Mouse (Mus musculus) heart, embryonic 12.5 days (tissue): ENCODE results near the gene Cdk6. TPM values are rescaled to one million over a fixed set of nuclear protein-coding genes. Genes with fewer than 3 reads are reported as not detected.
"Not testable (repeated sequence)": the region's sequence is repeated elsewhere in the genome, so short reads cannot be mapped to it uniquely, and the experiment has no call there.

Source experiments
- ATAC-seq: fragments of 200-750 bp; cut with Nextera tagmentation; 2 replicates; pipeline ENCODE4 v1.8.0; 2017; ENCODE audit warnings: moderate TSS enrichment, moderate library complexity; ENCODE audit not compliant: insufficient number of reproducible peaks, low FRiP score
- H3K27ac ChIP-seq: fragments of 300-500 bp; sonication (generic); 2 replicates; pipeline ENCODE4 v1.5.1; 2016; ENCODE audit warnings: mild to moderate bottlenecking, moderate library complexity; ENCODE audit not compliant: poor library complexity, severe bottlenecking
- H3K27me3 ChIP-seq: fragments of 300-500 bp; sonication (generic); replicated peaks from 2 replicates; pipeline ENCODE4 v1.6.1; 2016; ENCODE audit warnings: mild to moderate bottlenecking, moderate library complexity
- H3K36me3 ChIP-seq: fragments of 300-500 bp; sonication (generic); 2 replicates; pipeline ENCODE4 v1.6.1; 2016; ENCODE audit warnings: mild to moderate bottlenecking, moderate library complexity
- H3K4me1 ChIP-seq: fragments of 300-500 bp; sonication (generic); replicated peaks from 2 replicates; pipeline ENCODE4 v1.6.1; 2016; ENCODE audit warnings: mild to moderate bottlenecking
- H3K4me2 ChIP-seq: fragments of 300-500 bp; sonication (generic); 2 replicates; pipeline ENCODE4 v1.6.1; 2016; ENCODE audit warnings: mild to moderate bottlenecking, moderate library complexity
- H3K4me3 ChIP-seq: fragments of 300-500 bp; sonication (generic); 2 replicates; pipeline ENCODE4 v1.5.1; 2016; ENCODE audit warnings: mild to moderate bottlenecking
- H3K9ac ChIP-seq: fragments of 300-500 bp; sonication (generic); 2 replicates; pipeline ENCODE4 v1.6.1; 2016; ENCODE audit warnings: mild to moderate bottlenecking, moderate library complexity
- H3K9me3 ChIP-seq: fragments of 300-500 bp; sonication (generic); replicated peaks from 2 replicates; pipeline ENCODE4 v1.6.1; 2016; ENCODE audit warnings: mild to moderate bottlenecking, moderate library complexity
- WGBS: fragments of 180-500 bp; shearing (Covaris S2); methylation state at CpG from one replicate; pipeline ENCODE4 v1.1.7; 2016; 5-methylcytosine and 5-hydroxymethylcytosine counted together
- polyA plus RNA-seq: library from polyadenylated mRNA; unstranded; fragments of >200 nt; fragmentation: Nextera tagmentation; extraction: Ambion mirVana; gene quantifications from 2 replicates; pipeline ENCODE4 v1.2.1, GENCODE M21; 2016

Gene Cdk6
- polyA plus RNA-seq, 1 experiment from 2014 or later = 32.5 TPM

- H3K36me3 ChIP-seq, H3K4me1 ChIP-seq, H3K9ac ChIP-seq, H3K27ac ChIP-seq, H3K9me3 ChIP-seq, ATAC-seq, H3K4me2 ChIP-seq, H3K27me3 ChIP-seq, H3K4me3 ChIP-seq: not testable (repeated sequence)
- 88% methylated on average over 5 of the region's 5 CpGs for WGBS
Observed at GRCm38 (mm10) chr5:3434105-3434504, 92.8 kb downstream of the Cdk6 start.

GRCm38 (mm10) chr5:3438453-3439003 is 97.2 kb downstream of the Cdk6 start:
- not testable (repeated sequence) for H3K4me2 ChIP-seq, H3K9me3 ChIP-seq, H3K27ac ChIP-seq, ATAC-seq, H3K36me3 ChIP-seq, H3K4me1 ChIP-seq, H3K27me3 ChIP-seq, H3K4me3 ChIP-seq, H3K9ac ChIP-seq
- WGBS = 79% methylated on average over 9 of the region's 9 CpGs

GRCm38 (mm10) chr5:3439386-3439785 is 98.1 kb downstream of the Cdk6 start:
- not testable (repeated sequence) for H3K27me3 ChIP-seq, H3K27ac ChIP-seq, H3K9me3 ChIP-seq, ATAC-seq, H3K9ac ChIP-seq, H3K4me2 ChIP-seq, H3K4me3 ChIP-seq, H3K36me3 ChIP-seq, H3K4me1 ChIP-seq
- 85% methylated on average over 6 of the region's 6 CpGs for WGBS

- not testable (repeated sequence) for H3K9ac ChIP-seq, H3K4me1 ChIP-seq, H3K27me3 ChIP-seq, H3K9me3 ChIP-seq, H3K4me2 ChIP-seq, ATAC-seq, H3K4me3 ChIP-seq, H3K36me3 ChIP-seq, H3K27ac ChIP-seq
- 75% methylated on average over 3 of the region's 3 CpGs for WGBS
Observed at GRCm38 (mm10) chr5:3442524-3442923, 101.2 kb downstream of the Cdk6 start.

- H3K9me3 ChIP-seq, ATAC-seq: not testable (repeated sequence)
Observed at GRCm38 (mm10) chr5:3451233-3451632, 109.9 kb downstream of the Cdk6 start.

GRCm38 (mm10) chr5:3453946-3454345 is 112.7 kb downstream of the Cdk6 start:
- not testable (repeated sequence) for H3K9me3 ChIP-seq, H3K4me2 ChIP-seq, ATAC-seq, H3K9ac ChIP-seq, H3K27ac ChIP-seq, H3K4me3 ChIP-seq, H3K27me3 ChIP-seq, H3K36me3 ChIP-seq
- 14% methylated on average over 6 of the region's 6 CpGs for WGBS
- H3K4me1 ChIP-seq = peaks cover 10% of the 10 kb centered on the region; the same call in 1 of the 2 replicates

More at GRCm38 (mm10) chr5:3451233-3451632, 109.9 kb downstream of the Cdk6 start:
- H3K36me3 ChIP-seq, H3K27me3 ChIP-seq, H3K9ac ChIP-seq, H3K4me3 ChIP-seq, H3K4me2 ChIP-seq, H3K27ac ChIP-seq: not testable (repeated sequence)
- H3K4me1 ChIP-seq = peaks cover 10% of the 10 kb centered on the region; the same call in 1 of the 2 replicates
- WGBS = 58% methylated on average over 9 of the region's 9 CpGs

GRCm38 (mm10) chr5:3460907-3461306 is 119.6 kb downstream of the Cdk6 start:
- Histone ChIP-seq H3K4me1 (peaks cover 28% of the 10 kb centered on the region), H3K9ac (no peak overlapping the region), H3K36me3 (no peaks in the 10 kb centered on the region), H3K27ac (no peak overlapping the region), H3K4me2 (no peak overlapping the region), H3K27me3 (no peaks in the 10 kb centered on the region), H3K4me3 (no peak overlapping the region), H3K9me3 (no peaks in the 10 kb centered on the region)
- 77% methylated on average over 9 of the region's 9 CpGs for WGBS
- no peak for ATAC-seq

GRCm38 (mm10) chr5:3461401-3461800 is 120.1 kb downstream of the Cdk6 start:
- H3K9me3 ChIP-seq = no peaks in the 10 kb centered on the region
- no peaks in the 10 kb centered on the region for H3K27me3 ChIP-seq
- ATAC-seq = no peak
- no peak overlapping the region for H3K9ac ChIP-seq
- WGBS = 80% methylated on average over 7 of the region's 7 CpGs
- no peak overlapping the region for H3K4me3 ChIP-seq
- H3K4me2 ChIP-seq = no peak overlapping the region
- no peaks in the 10 kb centered on the region for H3K36me3 ChIP-seq
- H3K4me1 ChIP-seq = peaks cover 33% of the 10 kb centered on the region
- no peak overlapping the region for H3K27ac ChIP-seq

GRCm38 (mm10) chr5:3462897-3463757 is 121.8 kb downstream of the Cdk6 start:
- Histone ChIP-seq H3K9ac (no peak overlapping the region), H3K36me3 (0 out of 2 replicates have a peak, but pooled peaks cover 2% of the 10 kb centered on the region), H3K4me3 (no peak overlapping the region), H3K4me2 (no peak overlapping the region), H3K27me3 (no peaks in the 10 kb centered on the region), H3K27ac (no peak overlapping the region), H3K9me3 (no peaks in the 10 kb centered on the region), H3K4me1 (peaks cover 36% of the 10 kb centered on the region)
- ATAC-seq = no peak
- WGBS = 61% methylated on average over 11 of the region's 11 CpGs

- ATAC-seq = no peak
- 0 out of 2 replicates have a peak, but pooled peaks cover 2% of the 10 kb centered on the region for H3K36me3 ChIP-seq
- no peak overlapping the region for H3K27ac ChIP-seq
Observed at GRCm38 (mm10) chr5:3463758-3464157, 122.5 kb downstream of the Cdk6 start.

GRCm38 (mm10) chr5:3466069-3466877 is 125.0 kb downstream of the Cdk6 start:
- no peak overlapping the region for H3K27ac ChIP-seq
- H3K4me2 ChIP-seq = no peak overlapping the region
- WGBS = 62% methylated on average over 7 of the region's 7 CpGs
- 0 out of 2 replicates have a peak, but pooled peaks cover 2% of the 10 kb centered on the region for H3K36me3 ChIP-seq
- no peaks in the 10 kb centered on the region for H3K27me3 ChIP-seq
- H3K4me3 ChIP-seq = no peak overlapping the region
- H3K9me3 ChIP-seq = no peaks in the 10 kb centered on the region
- H3K9ac ChIP-seq = no peak overlapping the region
- H3K4me1 ChIP-seq = peaks cover 25% of the 10 kb centered on the region
- no peak for ATAC-seq

More at GRCm38 (mm10) chr5:3463758-3464157, 122.5 kb downstream of the Cdk6 start:
- H3K9me3 ChIP-seq = no peaks in the 10 kb centered on the region
- H3K4me3 ChIP-seq = no peak overlapping the region
- no peak overlapping the region for H3K9ac ChIP-seq
- no peak overlapping the region for H3K4me2 ChIP-seq
- 75% methylated on average over 3 of the region's 3 CpGs for WGBS
- H3K4me1 ChIP-seq = peaks cover 36% of the 10 kb centered on the region
- H3K27me3 ChIP-seq = no peaks in the 10 kb centered on the region
